Mouse (Mus musculus) hindbrain, postnatal 0 days (tissue): Measurements from ENCODE around the gene Olfr325. TPM values are rescaled to one million over a fixed set of nuclear protein-coding genes. Genes with fewer than 3 reads are reported as not detected.

ENCODE experiments used
- ATAC-seq: fragments of 200-750 bp; cut with Nextera tagmentation; 2 replicates; pipeline ENCODE4 v1.8.0; 2017; ENCODE audit warnings: mild to moderate bottlenecking, moderate TSS enrichment, moderate library complexity
- DNase-seq: peaks from one replicate; pipeline ENCODE4 v3.0.0-alpha.2; 2015; ENCODE audit warnings: low spot score
- H3K27ac ChIP-seq: fragments of 300-500 bp; sonication (generic); 2 replicates; pipeline ENCODE4 v1.5.1; 2014; ENCODE audit warnings: mild to moderate bottlenecking
- H3K27me3 ChIP-seq: fragments of 300-500 bp; sonication (generic); 2 replicates; pipeline ENCODE4 v1.6.1; 2014; ENCODE audit warnings: low read length, mixed read lengths; ENCODE audit not compliant: insufficient read depth
- H3K36me3 ChIP-seq: fragments of 300-500 bp; sonication (generic); 2 replicates; pipeline ENCODE4 v1.6.1; 2014; ENCODE audit warnings: low read length, mixed read lengths; ENCODE audit not compliant: insufficient read depth
- H3K4me1 ChIP-seq: fragments of 300-500 bp; sonication (generic); 2 replicates; pipeline ENCODE4 v1.6.1; 2014; ENCODE audit warnings: antibody characterized with exemption, low read length, mixed read lengths; ENCODE audit not compliant: insufficient read depth
- H3K4me2 ChIP-seq: fragments of 300-500 bp; sonication (generic); 2 replicates; pipeline ENCODE4 v1.6.1; 2014; ENCODE audit warnings: low read depth, mild to moderate bottlenecking, low read length, moderate library complexity, mixed read lengths
- H3K4me3 ChIP-seq: fragments of 300-500 bp; sonication (generic); 2 replicates; pipeline ENCODE4 v1.5.1; 2014; ENCODE audit warnings: low read length
- H3K9ac ChIP-seq: fragments of 300-500 bp; sonication (generic); replicated peaks from 2 replicates; pipeline ENCODE4 v1.6.1; 2014; ENCODE audit warnings: mild to moderate bottlenecking, low read length, moderate library complexity, mixed read lengths
- H3K9me3 ChIP-seq: fragments of 300-500 bp; sonication (generic); 2 replicates; pipeline ENCODE4 v1.6.1; 2016; ENCODE audit warnings: low read length, mixed read lengths
- CTCF ChIP-seq: IDR thresholded peaks from 2 replicates; pipeline ENCODE4 v1.5.1; 2016; ENCODE audit warnings: antibody characterized with exemption, control low read depth, low read depth
- WGBS: fragments of 180-500 bp; shearing (Covaris S2); extraction: QIAGEN DNeasy Blood & Tissue Kit; methylation state at CpG from one replicate; pipeline ENCODE4 v1.1.7; 2014; 5-methylcytosine and 5-hydroxymethylcytosine counted together
- polyA plus RNA-seq: library from polyadenylated mRNA; unstranded; fragments of >200 nt; fragmentation: Nextera tagmentation; extraction: Ambion mirVana; gene quantifications from 2 replicates; pipeline ENCODE4 v1.2.1, GENCODE M21; 2015
- total RNA-seq: library from RNA; depleted of rRNA; stranded (reverse); fragments of >200 nt; gene quantifications from 2 replicates; pipeline ENCODE4 v1.2.3, GENCODE M21; 2014; rRNA removed

Olfr325 gene
- total and polyA plus RNA-seq, 2 experiments from 2014 or later: not detected

DNA sequence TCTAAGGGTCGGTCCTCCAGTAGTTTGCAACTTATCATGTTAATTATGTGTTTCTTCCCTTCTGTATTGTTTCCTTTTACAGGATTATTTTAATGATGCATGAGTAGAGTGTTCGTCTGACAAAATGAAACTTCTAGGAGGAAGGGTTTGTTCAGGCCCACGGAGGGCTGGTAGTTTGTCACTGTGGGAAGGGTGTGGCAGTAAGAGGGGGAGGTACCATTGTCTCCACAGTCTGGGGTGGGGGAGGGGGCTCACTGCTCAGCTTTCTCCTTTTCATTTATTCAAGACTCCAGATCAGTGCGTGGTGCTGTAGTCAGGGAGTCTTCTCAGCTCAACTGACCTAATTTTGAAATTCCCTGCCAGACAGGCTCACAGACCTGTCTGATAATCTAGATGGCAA lies 48.6 kb downstream of the Olfr325 start:
- peak; percentile 5 for DNase-seq
- Histone ChIP-seq H3K9ac (no peak overlapping the region), H3K36me3 (no peaks in the 10 kb centered on the region), H3K27ac (no peak overlapping the region), H3K27me3 (no peaks in the 10 kb centered on the region), H3K4me1 (no peaks in the 10 kb centered on the region), H3K4me3 (no peak overlapping the region), H3K9me3 (no peaks in the 10 kb centered on the region), H3K4me2 (no peak overlapping the region)
- 51% methylated on average over 4 of the region's 4 CpGs for WGBS
- TF ChIP-seq CTCF: no peak
- no peak for ATAC-seq

DNA sequence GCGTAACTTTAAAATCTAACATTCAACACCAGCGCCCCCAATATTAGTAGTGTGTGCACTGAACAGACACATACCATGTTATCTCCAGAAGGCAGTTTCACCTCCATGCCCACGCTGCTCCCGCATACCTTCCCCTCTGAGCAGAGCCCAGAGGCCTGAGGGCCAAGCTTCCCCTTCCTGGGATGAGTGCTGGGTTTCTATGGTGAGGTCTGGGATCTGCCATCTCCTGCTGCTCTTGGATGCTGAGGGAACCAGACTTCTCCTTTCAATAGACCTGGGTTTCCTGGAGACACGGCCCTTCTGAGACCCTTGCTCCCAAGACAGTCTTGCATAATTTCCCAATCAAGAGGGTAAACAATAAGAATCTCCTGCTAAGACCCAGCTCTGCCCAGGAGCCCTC lies 52.9 kb downstream of the Olfr325 start, which contains the start of gene Olfr323:
TSS of gene Olfr323 (minus strand) at position 101 of the 400 bp plus-strand sequence.
- no peaks in the 10 kb centered on the region for H3K4me1 ChIP-seq
- H3K4me2 ChIP-seq: no peak within 1 kb of the TSS
- H3K27ac ChIP-seq: no peak within 1 kb of the TSS
- H3K36me3 ChIP-seq: no peaks in the 10 kb centered on the region
- DNase-seq (no peak), ATAC-seq (no peak)
- H3K9ac ChIP-seq: no peak within 1 kb of the TSS
- no peaks in the 10 kb centered on the region for H3K27me3 ChIP-seq
- TF ChIP-seq CTCF: no peak
- 73% methylated on average over 5 of the region's 5 CpGs for WGBS
- H3K4me3 ChIP-seq: no peak within 1 kb of the TSS
- H3K9me3 ChIP-seq: no peaks in the 10 kb centered on the region

Other genes starting within 250 kb of the Olfr325 start
- gene Zfp672, start 247.4 kb upstream of the Olfr325 start, total RNA-seq: 36.3 and 42.9 TPM in 2 replicates
- 43.8 TPM in 2 replicates for gene Zfp672, start 247.4 kb upstream of the Olfr325 start, polyA plus RNA-seq
- gene Sh3bp5l, start 247.0 kb upstream of the Olfr325 start, total RNA-seq: 51.8 and 55.4 TPM in 2 replicates
- 39.7 and 40.3 TPM in 2 replicates for gene Sh3bp5l, start 247.0 kb upstream of the Olfr325 start, polyA plus RNA-seq
- gene Lypd8, start 198.7 kb upstream of the Olfr325 start, total RNA-seq: not detected in 2 replicates
- not detected in 2 replicates for gene Lypd8, start 198.7 kb upstream of the Olfr325 start, polyA plus RNA-seq
- gene 1810065E05Rik, start 156.6 kb upstream of the Olfr325 start, total RNA-seq: not detected in 2 replicates
- not detected in 2 replicates for gene 1810065E05Rik, start 156.6 kb upstream of the Olfr325 start, polyA plus RNA-seq
- gene Gm12253, start 145.2 kb upstream of the Olfr325 start, total RNA-seq: not detected in 2 replicates
- not detected in 2 replicates for gene Gm12253, start 145.2 kb upstream of the Olfr325 start, polyA plus RNA-seq
- not detected in 2 replicates for gene Lypd9, start 124.8 kb upstream of the Olfr325 start, total RNA-seq
- gene Lypd9, start 124.8 kb upstream of the Olfr325 start, polyA plus RNA-seq: not detected in 2 replicates
- not detected in 2 replicates for gene Olfr30, start 115.5 kb upstream of the Olfr325 start, total RNA-seq
- gene Olfr30, start 115.5 kb upstream of the Olfr325 start, polyA plus RNA-seq: not detected in 2 replicates
- gene Olfr332, start 85.2 kb upstream of the Olfr325 start, total RNA-seq: not detected in 2 replicates
- not detected in 2 replicates for gene Olfr332, start 85.2 kb upstream of the Olfr325 start, polyA plus RNA-seq
- gene Olfr331, start 75.2 kb upstream of the Olfr325 start, total RNA-seq: not detected in 2 replicates
- not detected in 2 replicates for gene Olfr331, start 75.2 kb upstream of the Olfr325 start, polyA plus RNA-seq
- gene Olfr330, start 42.9 kb upstream of the Olfr325 start, total RNA-seq: not detected in 2 replicates
- gene Olfr330, start 42.9 kb upstream of the Olfr325 start, polyA plus RNA-seq: 0.15 TPM in 1 of 2 replicates, not detected in the other
- gene Olfr329-ps, start 31.3 kb upstream of the Olfr325 start, total RNA-seq: not detected in 2 replicates
- 0.11 TPM in 1 of 2 replicates, not detected in the other for gene Olfr329-ps, start 31.3 kb upstream of the Olfr325 start, polyA plus RNA-seq
- not detected in 2 replicates for gene Olfr328, start 22.1 kb upstream of the Olfr325 start, total RNA-seq
- not detected in 2 replicates for gene Olfr328, start 22.1 kb upstream of the Olfr325 start, polyA plus RNA-seq
- not detected in 2 replicates for gene Olfr224, start 7.2 kb upstream of the Olfr325 start, total RNA-seq
- gene Olfr224, start 7.2 kb upstream of the Olfr325 start, polyA plus RNA-seq: 0.08 TPM in 1 of 2 replicates, not detected in the other
- gene Olfr324, start 17.4 kb downstream of the Olfr325 start, total RNA-seq: 0.26 and 0.54 TPM in 2 replicates
- gene Olfr324, start 17.4 kb downstream of the Olfr325 start, polyA plus RNA-seq: 0.05 and 0.13 TPM in 2 replicates
- not detected in 2 replicates for gene 2210407C18Rik, start 38.3 kb downstream of the Olfr325 start, total RNA-seq
- not detected in 2 replicates for gene 2210407C18Rik, start 38.3 kb downstream of the Olfr325 start, polyA plus RNA-seq
- not detected in 2 replicates for gene Olfr323, start 52.8 kb downstream of the Olfr325 start, total RNA-seq
- gene Olfr323, start 52.8 kb downstream of the Olfr325 start, polyA plus RNA-seq: not detected in 2 replicates
- 0.10 TPM in 1 of 2 replicates, not detected in the other for gene Trim58, start 62.7 kb downstream of the Olfr325 start, total RNA-seq
- 0.10 and 0.31 TPM in 2 replicates for gene Trim58, start 62.7 kb downstream of the Olfr325 start, polyA plus RNA-seq
- 0.07 and 0.16 TPM in 2 replicates for gene Olfr322, start 81.1 kb downstream of the Olfr325 start, total RNA-seq
- gene Olfr322, start 81.1 kb downstream of the Olfr325 start, polyA plus RNA-seq: not detected in 2 replicates
- not detected in 2 replicates for gene Olfr320, start 103.4 kb downstream of the Olfr325 start, total RNA-seq
- gene Olfr320, start 103.4 kb downstream of the Olfr325 start, polyA plus RNA-seq: not detected in 2 replicates
- gene Olfr319, start 121.4 kb downstream of the Olfr325 start, total RNA-seq: not detected in 2 replicates
- not detected in 2 replicates for gene Olfr319, start 121.4 kb downstream of the Olfr325 start, polyA plus RNA-seq
- not detected in 2 replicates for gene Olfr318, start 146.3 kb downstream of the Olfr325 start, total RNA-seq
- gene Olfr318, start 146.3 kb downstream of the Olfr325 start, polyA plus RNA-seq: not detected in 2 replicates
- 1.7 and 2.3 TPM in 2 replicates for gene Olfr317, start 161.5 kb downstream of the Olfr325 start, total RNA-seq
- gene Olfr317, start 161.5 kb downstream of the Olfr325 start, polyA plus RNA-seq: 0.08 and 0.18 TPM in 2 replicates
- gene Olfr316, start 175.0 kb downstream of the Olfr325 start, total RNA-seq: not detected in 2 replicates
- gene Olfr316, start 175.0 kb downstream of the Olfr325 start, polyA plus RNA-seq: not detected in 2 replicates
- not detected in 2 replicates for gene Olfr315, start 195.5 kb downstream of the Olfr325 start, total RNA-seq
- not detected in 2 replicates for gene Olfr315, start 195.5 kb downstream of the Olfr325 start, polyA plus RNA-seq
- gene Olfr314, start 205.2 kb downstream of the Olfr325 start, total RNA-seq: not detected in 2 replicates
- gene Olfr314, start 205.2 kb downstream of the Olfr325 start, polyA plus RNA-seq: not detected in 2 replicates
- 4.7 and 5.9 TPM in 2 replicates for gene Fam183b, start 224.2 kb downstream of the Olfr325 start, total RNA-seq
- 11.1 and 15.0 TPM in 2 replicates for gene Fam183b, start 224.2 kb downstream of the Olfr325 start, polyA plus RNA-seq
- gene Olfr313, start 237.3 kb downstream of the Olfr325 start, total RNA-seq: not detected in 2 replicates
- gene Olfr313, start 237.3 kb downstream of the Olfr325 start, polyA plus RNA-seq: not detected in 2 replicates